Mouse (Mus musculus): ENCODE results near the gene Tasp1.
"Not testable (repeated sequence)": the region's sequence is repeated elsewhere in the genome, so short reads cannot be mapped to it uniquely, and the experiment has no call there.

Gene Tasp1

DNA sequence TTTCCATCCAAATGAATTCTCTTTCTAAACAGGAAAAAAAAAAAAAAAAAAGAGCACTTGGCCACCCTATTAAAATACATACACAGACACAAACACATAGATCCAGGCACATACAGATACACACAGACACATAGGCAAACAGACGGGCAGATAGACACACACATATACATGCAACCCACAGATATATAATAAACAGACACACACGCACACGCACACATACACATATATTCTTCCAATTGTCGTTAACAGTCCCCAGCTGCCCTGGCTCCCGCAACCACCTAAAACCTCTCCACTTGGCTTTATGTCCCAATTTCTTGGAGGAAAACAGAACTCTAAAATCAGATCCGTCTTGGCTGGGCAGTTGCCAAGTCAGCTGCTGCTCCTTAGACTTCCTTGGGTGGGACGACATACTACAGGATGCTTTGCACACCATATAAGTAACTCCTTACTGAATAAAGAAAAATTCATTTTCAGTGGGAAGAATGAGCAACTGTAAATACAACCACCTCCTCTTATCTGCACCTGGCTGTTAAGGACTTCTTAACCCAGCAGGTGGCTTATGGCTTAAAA is 188.5 kb downstream of the Tasp1 start:
- DNase-seq: no peak

DNA sequence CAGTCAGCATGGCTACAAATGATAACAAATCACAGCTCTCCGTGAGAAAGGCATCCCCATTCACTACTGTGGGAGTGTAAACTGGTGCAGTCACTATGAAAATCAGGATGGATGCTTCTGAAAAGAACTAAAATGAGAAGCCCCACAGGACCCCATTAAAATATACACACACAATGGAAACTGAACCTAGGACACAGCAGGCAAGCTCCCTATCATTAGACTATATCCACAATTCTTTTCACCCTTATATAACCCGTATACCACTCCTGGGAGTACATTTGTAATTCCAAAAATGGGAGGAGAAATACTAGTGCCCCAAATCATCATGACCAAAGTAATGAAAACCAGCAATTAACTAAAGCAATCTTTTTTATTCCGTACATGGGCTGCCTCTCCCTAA is 190.7 kb downstream of the Tasp1 start:
- DNase-seq: no peak

DNA sequence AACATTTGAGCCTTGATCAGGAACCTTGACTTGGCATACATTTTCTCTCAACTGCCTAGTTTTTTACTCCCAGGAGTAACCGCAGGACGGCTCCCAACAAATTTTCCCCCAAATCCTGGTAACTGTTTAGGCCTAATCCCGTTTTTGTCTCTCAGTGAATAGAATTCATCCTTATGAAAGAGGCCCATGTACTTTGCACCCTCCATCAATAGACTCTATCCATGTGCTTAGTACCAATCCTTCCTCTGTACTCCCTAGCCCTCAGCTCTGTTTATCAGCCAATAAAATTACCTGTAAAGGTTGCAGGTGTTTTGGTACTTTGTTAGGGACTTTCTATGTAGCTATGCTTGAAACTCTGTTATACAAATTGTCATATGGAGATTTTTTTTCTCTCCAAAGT is 192.4 kb downstream of the Tasp1 start:
- no peak for DNase-seq

DNA sequence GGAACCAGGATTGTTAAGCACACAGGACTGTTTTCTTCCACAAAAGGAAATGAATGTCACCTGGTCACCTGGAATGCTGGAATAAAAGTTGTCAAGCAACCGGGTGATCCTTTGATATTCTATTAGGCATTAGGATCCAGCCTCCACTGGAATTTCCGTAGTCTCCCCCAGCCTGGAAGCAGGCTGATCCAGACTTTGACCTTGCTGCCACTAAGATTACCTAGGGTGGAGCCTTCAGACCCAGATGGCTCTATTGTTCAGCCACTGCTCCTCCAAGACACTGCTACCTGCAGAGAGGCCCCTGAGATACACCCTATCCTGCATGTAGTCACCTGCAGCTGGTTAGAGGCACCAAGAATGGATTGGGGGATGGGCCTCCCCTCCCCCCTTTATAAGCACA is 192.8 kb downstream of the Tasp1 start:
- no peak for DNase-seq

DNA sequence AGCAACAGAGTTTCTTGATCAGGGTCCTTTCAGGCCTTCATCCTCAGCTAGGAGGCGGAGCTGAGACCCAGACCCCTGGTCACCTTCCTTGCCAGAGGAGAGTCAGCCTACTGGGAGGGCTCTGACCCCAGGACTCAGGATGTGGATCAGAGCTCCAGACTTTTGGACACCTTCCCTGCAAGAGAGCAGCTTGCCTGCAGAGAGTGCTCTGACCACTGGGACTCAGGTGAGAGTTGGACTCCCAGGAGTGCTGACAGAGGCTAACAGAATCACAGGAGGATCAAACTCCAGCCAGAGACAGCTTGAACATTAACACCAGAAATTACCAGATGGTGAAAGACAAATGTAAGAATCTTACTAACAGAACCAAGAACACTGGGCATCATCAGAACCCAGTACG is 197.5 kb downstream of the Tasp1 start:
- not testable (repeated sequence) for DNase-seq

DNA sequence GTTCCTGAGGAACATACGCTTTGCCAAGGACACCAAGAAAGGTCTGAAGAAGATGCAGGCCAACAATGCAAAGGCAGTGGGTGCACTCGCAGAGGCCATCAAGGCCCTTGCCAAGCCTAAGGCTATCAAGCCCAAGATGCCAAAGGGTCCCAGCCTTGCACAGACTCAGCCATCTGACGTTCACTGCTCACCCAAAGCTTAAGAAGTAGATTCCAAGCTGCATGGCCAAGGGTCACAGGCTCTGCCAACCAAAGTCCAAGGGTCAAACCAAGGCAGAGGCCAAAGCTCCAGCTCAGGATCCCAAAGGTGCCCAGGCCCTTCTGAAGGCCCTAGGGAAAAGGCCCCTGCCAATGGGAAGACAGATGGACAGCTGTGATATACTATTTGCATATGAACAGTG is 203.2 kb downstream of the Tasp1 start:
- DNase-seq: not testable (repeated sequence)

DNA sequence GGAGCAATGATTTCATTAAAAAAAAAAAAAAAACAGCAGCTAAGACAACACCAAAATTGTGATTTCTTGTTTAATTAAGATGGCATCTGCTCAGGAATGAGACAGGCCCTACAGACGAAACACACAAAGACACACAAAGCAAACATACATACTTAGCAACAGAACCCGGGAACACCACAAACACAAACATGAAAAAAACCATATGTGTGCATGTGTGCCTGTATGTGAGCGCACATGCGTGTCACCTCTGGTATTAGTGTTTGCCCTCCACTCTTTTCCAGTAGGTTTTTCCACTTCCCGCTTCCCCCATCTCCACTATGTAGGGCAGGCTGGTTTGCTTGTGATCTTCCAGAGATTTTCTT is 206.5 kb downstream of the Tasp1 start:
- DNase-seq: no peak

DNA sequence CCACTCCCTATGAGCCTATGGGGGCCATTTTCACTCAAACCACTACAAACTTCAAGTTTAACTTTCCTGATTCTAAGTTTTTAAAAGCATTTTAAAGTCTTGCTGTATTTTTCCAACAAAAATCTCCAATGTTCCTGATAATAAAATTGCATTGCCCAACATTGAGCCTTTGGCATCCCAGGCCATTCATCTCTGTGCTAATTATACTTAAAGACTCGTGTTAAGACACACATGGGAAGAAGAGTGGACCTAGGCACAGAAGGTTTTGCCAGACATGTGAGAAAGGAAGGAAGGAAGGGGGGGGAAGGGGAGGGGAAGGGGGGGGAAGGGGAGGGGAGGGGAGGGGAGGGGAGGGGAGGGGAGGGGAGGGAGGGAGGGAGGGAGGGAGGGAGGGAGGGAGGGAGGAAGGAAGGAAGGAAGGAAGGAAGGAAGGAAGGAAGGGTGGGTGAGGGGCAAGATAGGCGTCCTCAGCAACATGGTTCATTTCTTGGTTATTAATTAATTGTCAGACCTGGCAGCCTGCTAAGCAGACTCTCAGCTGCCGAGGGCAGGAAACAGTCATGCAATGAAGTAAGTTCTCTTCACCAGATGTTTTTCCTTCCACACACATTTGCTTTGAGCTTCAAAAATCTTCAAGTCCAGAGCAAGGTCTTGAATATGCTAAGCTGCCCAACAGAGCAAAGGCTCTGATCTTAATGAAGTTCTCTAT is 207.0 kb downstream of the Tasp1 start:
- no peak for DNase-seq

DNA sequence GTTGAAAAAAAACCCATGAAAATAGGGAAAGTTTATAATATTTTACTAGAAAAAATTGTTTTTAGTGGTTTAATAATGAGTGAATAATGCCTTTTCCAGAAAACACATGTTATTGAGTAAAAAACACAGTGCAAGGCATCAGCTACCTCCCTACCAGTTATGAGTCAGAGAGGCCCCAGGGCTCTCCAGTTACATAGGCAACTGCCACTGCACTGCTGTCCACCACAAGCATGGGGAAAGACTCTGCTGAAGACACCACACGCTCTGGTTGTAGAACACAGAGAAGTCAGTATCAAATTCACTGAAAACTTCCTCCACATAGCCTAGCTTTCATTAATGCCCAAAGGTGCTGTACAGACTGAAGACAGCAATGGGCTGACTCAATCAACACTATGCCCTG is 217.0 kb downstream of the Tasp1 start:
- no peak for DNase-seq

DNA sequence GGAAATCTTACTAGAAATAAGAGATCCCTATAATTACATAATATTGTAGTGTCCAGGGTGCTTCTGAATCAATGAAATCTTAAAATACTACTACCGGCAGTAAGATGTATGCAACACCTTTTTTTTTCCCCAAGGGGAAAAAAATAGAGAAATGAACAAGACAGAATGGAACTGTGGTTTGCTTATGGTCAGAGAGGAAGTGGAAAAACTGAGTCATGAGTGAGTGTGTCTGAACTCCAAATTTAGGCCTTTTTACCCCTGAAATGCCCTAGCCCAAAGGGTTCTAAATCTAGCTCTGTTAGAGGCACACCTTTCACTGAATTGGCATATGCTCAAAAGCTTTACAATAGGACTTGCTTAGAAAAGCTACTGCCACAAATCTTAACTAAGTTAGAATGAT is 225.2 kb downstream of the Tasp1 start:
- DNase-seq: no peak

DNA sequence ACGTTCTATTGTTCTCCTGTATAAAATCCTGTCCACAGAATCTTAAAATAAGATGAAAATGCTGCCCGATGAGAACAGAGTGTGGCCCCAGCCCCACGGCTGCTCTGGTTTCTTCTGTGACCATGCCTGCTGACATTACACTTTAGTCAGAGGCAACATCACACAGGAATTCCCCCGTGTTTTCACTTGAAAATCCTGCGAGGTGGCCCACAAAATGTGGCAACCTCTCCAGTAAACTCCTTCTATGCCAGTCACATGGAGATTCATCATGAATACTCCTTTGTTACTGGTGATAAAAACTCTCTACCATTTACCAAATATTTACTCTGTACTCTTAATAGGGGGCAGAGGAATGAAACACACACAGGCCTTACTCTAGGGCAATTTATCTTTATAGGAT is 225.7 kb downstream of the Tasp1 start:
- DNase-seq: no peak

DNA sequence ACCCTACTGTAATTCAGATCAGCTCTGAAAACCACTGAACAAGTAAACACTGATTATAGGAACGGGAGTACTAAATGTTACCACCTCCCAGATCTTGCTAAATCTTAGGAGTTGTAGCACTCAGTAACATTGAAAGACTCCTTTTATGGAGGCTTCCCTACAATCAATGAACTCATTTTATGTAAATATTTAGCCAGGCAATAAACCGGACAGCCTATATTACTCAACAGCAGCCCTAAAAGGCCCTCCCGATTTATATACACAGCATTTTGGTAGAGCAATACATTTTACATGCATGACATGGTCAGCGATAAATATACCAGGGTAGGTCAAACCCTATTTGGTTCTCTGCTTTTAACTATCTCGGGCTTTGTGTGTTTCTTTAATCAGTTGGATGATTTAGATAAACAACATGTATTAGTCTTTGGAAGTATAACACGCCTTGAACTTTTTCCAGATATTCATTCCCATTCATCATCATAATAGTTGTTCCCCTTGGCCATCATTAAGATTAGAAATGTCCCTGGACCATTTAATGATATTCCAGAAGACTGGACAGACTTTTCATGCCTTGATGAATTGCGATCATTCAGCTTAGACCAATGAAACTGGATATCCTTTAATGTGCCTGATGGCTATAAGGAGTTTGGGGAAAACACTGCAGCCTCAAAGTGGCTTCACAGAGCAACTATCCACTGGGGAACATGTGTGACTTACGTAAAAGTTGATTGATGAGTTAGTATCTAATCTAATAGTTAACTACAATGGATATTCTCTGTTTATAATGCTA is 244.8 kb downstream of the Tasp1 start:
- DNase-seq: no peak

DNA sequence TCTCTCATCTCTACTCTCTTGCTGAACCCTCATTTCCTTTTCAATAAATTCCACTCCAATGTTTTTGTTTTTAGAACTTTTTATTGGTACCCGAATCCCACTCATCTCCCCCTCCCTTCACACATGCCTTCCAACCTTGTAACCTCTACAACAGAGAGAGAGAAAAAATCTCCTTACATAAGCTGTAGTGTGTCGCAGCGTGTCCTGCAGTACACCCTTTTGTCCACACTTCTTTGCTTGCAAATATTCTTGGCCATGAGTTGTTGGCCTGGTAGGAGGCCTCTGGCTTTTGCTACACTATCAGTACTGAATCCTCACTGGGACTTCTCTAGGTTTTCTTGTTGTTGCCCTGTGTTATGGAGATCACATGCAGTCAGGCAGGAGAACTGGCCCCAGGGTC is 249.3 kb downstream of the Tasp1 start:
- no peak for DNase-seq

DNA sequence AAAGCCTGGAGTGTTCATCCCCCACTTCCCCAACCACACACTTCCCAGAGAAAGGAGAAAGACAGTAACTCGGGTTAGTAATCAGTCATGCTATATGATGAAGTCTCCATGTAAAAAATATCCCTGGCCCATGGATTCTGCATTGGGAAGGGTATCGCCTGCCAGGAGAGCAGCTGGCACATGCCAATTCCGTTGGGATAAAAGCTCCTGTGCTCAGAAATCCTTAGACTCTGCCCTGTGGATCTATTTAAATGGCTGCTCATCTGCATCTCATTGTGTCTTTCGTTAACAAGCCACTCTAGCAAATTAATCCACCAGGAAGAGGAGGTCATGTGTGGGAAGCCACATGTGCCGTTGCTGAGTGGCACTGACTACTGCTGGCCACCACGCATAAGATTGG is 258.7 kb downstream of the Tasp1 start:
- no peak for DNase-seq

DNA sequence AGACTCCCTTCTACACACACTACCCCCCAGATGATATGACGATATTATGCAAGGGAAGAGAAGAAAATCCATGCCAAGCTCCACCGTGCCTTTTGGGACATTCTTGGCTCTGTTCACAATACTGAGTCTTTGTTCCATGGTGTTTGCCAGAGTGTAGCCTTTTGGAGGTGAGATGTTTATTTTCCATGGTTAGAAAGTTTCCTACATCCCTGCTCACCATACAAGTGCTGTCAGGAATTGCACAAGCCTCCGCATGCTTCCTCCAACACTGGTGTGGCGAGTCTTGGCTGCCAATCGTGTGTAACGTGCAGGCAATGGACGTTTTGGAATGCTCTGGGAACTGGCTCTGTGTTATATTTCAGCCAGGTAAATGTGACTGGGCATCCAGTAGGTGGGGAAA is 262.6 kb downstream of the Tasp1 start:
- no peak for DNase-seq

DNA sequence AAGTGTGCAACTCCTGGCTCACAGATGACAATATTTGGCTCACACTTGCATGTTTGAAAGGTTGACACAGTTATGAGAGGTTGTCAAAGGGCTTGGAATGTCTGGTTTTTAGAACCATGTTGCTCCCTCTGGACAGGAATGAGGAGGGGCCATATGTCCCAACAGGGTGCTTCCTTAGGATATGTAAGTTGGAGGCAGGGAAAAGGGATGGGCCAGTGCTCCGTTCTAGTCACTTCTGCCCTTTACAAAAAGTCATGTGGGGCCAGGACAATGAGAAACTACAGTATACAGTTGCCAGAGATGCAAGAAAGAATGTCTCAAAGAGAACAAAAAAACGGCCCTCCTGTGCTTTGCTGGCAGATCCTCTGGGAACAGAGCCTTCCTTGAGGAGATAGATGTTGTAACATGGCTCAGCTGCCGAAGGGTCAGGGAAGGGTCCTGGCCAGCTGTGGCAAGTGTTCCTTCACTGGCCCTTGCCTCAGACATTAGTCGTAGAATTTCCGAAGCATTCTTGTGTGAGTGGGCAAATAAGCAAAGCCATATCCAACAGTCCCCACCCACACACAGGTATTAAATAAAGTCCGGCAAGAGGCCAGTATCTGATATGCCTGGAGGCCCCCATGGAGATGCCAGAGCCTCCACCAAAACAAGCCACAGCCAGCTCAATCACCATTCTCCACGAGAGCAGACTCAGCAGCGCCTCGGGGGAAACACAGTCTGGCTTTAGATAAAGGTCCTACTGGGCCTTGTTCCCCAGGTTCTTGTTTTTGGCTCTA is 274.1 kb downstream of the Tasp1 start:
- no peak for DNase-seq

DNA sequence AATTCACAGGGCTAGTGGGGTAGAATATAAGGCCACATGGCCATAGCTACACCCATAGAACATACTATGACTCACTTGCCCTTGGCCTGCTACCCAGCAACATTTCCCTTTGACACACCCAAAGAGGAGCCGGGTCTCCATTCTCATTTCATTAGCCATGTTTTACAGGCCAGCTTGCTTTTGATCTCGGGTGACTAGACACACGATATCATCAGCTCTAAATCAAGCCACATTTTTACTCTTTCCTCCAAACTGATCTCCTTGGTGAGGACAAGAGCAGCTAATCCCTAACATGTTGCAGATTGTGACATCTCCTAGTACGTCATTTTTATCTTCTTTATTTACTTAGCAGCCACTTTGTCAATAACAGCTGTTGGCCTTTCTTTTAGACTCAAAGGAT is 277.9 kb downstream of the Tasp1 start:
- DNase-seq: no peak

DNA sequence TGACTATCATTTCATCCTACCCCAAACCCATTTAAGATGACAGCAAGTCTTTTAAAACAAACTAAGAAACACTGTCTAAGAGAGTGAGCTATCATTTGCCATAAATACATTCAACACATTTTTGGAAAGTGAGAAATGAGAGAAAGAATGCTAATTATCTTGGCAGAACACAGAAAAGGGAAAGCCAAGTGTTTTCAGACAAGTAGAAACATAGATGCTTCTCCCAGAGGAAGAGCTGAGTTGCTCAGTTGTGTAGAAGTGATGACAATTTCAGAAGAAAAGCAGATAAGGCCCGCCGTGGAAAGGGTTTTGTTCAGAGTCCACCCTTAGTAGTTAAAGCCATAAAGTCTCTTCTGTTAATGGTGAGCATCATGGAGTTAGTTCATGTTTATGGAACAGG is 281.7 kb downstream of the Tasp1 start:
- no peak for DNase-seq

DNA sequence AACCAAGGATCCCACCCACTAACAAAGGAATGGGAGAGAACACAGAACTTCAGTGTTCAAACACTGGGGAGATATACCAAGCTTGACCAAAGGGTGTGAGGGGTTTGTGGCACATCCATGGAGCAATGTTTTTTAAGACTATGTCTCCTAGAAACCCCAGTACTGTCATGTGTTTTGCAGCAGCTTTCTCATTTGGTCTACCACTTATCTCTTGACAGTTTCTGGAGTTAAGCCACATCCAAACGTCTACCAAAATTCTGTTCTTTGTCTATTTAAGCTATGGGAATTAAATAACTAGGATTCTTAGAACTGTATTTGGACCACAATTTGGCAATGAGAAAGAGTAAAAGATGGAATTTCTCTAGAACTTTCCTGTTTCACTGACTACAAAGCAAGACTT is 282.1 kb downstream of the Tasp1 start:
- DNase-seq: no peak
